Mouse (Mus musculus): ENCODE measurements at regions not wholly inside any gene's neighbourhood (a gene's known extent, or its start where the extent isn't known, plus 50 kb on each side); places are given as distances from the start of the nearest gene placed in this dataset.

DNA sequence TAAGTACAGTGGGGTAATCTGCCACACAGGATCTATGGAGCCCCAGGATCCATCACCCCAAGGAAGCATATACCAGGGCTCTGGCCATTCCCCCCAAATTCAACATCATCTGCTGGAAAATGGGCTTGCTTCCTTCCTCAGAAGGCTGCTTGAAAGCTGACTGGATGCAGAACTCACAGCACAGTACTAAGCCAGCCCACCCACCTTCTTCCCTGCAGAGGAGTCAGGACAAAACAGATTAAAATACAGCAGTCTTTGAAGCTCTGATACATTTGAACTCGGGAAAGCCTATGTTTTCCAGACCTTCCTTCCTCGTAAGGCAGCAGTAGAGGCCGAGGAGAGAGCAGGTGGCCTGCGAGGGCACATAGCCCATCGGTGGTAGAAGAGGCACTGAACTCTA is 61.7 kb downstream of the Pja1 start:
- TF ChIP-seq CTCF (IDR thresholded peaks at IDR 0.05; ENCODE audit: borderline replicate concordance, control insufficient read depth, extremely low read depth, insufficient read depth, low read length, poor library complexity) (no peak), POLR2A (IDR thresholded peaks at IDR 0.05; ENCODE audit: control insufficient read depth, extremely low read depth, insufficient read depth, low read length, poor library complexity) (no peak)
